Mouse (Mus musculus) midbrain, postnatal 0 days (tissue): Measurements from ENCODE around the gene Slc38a9. TPM values are rescaled to one million over a fixed set of nuclear protein-coding genes. Genes with fewer than 3 reads are reported as not detected.
A peak's percentile ranks its signal among the peaks of the same experiment; 100 is the strongest.

ENCODE experiments used
- ATAC-seq: fragments of 200-750 bp; cut with Nextera tagmentation; 2 replicates; pipeline ENCODE4 v1.8.0; 2017; ENCODE audit warnings: moderate number of reproducible peaks, mild to moderate bottlenecking, moderate TSS enrichment, moderate library complexity; ENCODE audit not compliant: low FRiP score
- DNase-seq: peaks from one replicate; pipeline ENCODE4 v3.0.0-alpha.2; 2015; ENCODE audit warnings: low spot score
- H3K27ac ChIP-seq: fragments of 300-500 bp; sonication (generic); 2 replicates; pipeline ENCODE4 v1.5.1; 2014; ENCODE audit warnings: low read depth, mild to moderate bottlenecking, low read length, mixed read lengths
- H3K27me3 ChIP-seq: fragments of 300-500 bp; sonication (generic); 2 replicates; pipeline ENCODE4 v1.6.1; 2014; ENCODE audit warnings: low read length, control low read depth, mixed read lengths; ENCODE audit not compliant: insufficient read depth
- H3K36me3 ChIP-seq: fragments of 300-500 bp; sonication (generic); 2 replicates; pipeline ENCODE4 v1.6.1; 2014; ENCODE audit warnings: low read length, control low read depth, mixed read lengths; ENCODE audit not compliant: insufficient read depth
- H3K4me1 ChIP-seq: fragments of 300-500 bp; sonication (generic); 2 replicates; pipeline ENCODE4 v1.6.1; 2014; ENCODE audit warnings: mild to moderate bottlenecking, control low read depth, antibody characterized with exemption, low read length, mixed read lengths; ENCODE audit not compliant: insufficient read depth
- H3K4me2 ChIP-seq: fragments of 300-500 bp; sonication (generic); 2 replicates; pipeline ENCODE4 v1.6.1; 2014; ENCODE audit warnings: low read depth, mild to moderate bottlenecking, low read length, mixed read lengths; ENCODE audit not compliant: poor library complexity, severe bottlenecking
- H3K4me3 ChIP-seq: fragments of 300-500 bp; sonication (generic); 2 replicates; pipeline ENCODE4 v1.5.1; 2014; ENCODE audit warnings: low read depth, mild to moderate bottlenecking, low read length, moderate library complexity
- H3K9ac ChIP-seq: fragments of 300-500 bp; sonication (generic); replicated peaks from 2 replicates; pipeline ENCODE4 v1.6.1; 2014; ENCODE audit warnings: mild to moderate bottlenecking, low read length, moderate library complexity, mixed read lengths; ENCODE audit not compliant: poor library complexity, severe bottlenecking
- H3K9me3 ChIP-seq: fragments of 300-500 bp; sonication (generic); 2 replicates; pipeline ENCODE4 v1.6.1; 2016; ENCODE audit warnings: low read length, control low read depth
- CTCF ChIP-seq: IDR thresholded peaks from 2 replicates; pipeline ENCODE4 v1.5.1; 2016; ENCODE audit warnings: antibody characterized with exemption, mild to moderate bottlenecking
- WGBS: fragments of 180-500 bp; shearing (Covaris S2); extraction: QIAGEN DNeasy Blood & Tissue Kit; methylation state at CpG from one replicate; pipeline ENCODE4 v1.1.7; 2014; 5-methylcytosine and 5-hydroxymethylcytosine counted together
- polyA plus RNA-seq: library from polyadenylated mRNA; unstranded; fragments of >200 nt; fragmentation: Nextera tagmentation; extraction: Ambion mirVana; gene quantifications from 2 replicates; pipeline ENCODE4 v1.2.1, GENCODE M21; 2015
- total RNA-seq: library from RNA; depleted of rRNA; stranded (reverse); fragments of >200 nt; gene quantifications from 2 replicates; pipeline ENCODE4 v1.2.3, GENCODE M21; 2014

The Slc38a9 gene
- total and polyA plus RNA-seq, 2 experiments from 2014 or later: 10.8 to 14.4 TPM

GRCm38 (mm10) chr13:112758546-112759090 lies 98.1 kb downstream of the Slc38a9 start:
- no peak for TF ChIP-seq CTCF
- Histone ChIP-seq H3K9me3 (no peaks in the 10 kb centered on the region), H3K36me3 (no peaks in the 10 kb centered on the region), H3K4me2 (no peak overlapping the region), H3K27ac (no peak overlapping the region), H3K27me3 (no peaks in the 10 kb centered on the region), H3K4me3 (no peak overlapping the region), H3K4me1 (no peaks in the 10 kb centered on the region), H3K9ac (no peak overlapping the region)
- 87% methylated on average over 6 of the region's 6 CpGs for WGBS
- DNase-seq: no peak
- ATAC-seq: no peak

DNA sequence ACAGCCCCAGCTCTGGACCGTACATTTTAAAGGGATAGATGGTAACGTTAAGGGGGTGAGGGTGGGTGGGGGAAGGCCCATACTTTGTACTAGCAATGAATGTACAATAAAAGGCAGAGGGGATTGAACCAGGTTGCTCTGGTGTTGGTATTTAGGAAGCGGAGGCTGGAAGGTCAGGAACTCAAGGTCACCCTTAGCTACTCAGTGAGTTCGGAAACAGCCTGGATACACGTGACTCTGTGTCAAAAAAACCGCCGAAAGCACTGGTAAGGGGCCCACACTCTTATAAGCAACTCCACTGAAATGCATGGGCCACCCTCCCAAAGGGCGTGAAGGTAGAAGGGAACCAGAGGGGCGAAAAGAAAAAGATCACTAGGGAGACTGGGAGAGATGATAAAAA lies 98.8 kb downstream of the Slc38a9 start:
- Histone ChIP-seq H3K27ac (no peak overlapping the region), H3K36me3 (no peaks in the 10 kb centered on the region), H3K4me3 (no peak overlapping the region), H3K9ac (no peak overlapping the region), H3K4me1 (no peaks in the 10 kb centered on the region), H3K27me3 (no peaks in the 10 kb centered on the region), H3K9me3 (no peaks in the 10 kb centered on the region), H3K4me2 (no peak overlapping the region)
- DNase-seq (no peak), ATAC-seq (no peak)
- 84% methylated on average over 9 of the region's 9 CpGs for WGBS
- TF ChIP-seq CTCF: no peak

- Histone ChIP-seq H3K4me2 (no peak overlapping the region), H3K9ac (no peak overlapping the region), H3K27me3 (no peaks in the 10 kb centered on the region), H3K36me3 (no peaks in the 10 kb centered on the region), H3K9me3 (no peaks in the 10 kb centered on the region), H3K4me1 (no peaks in the 10 kb centered on the region), H3K27ac (no peak overlapping the region), H3K4me3 (no peak overlapping the region)
- DNase-seq (no peak), ATAC-seq (0 out of 2 replicates have a peak, but pooled peaks have one; percentile 35)
- WGBS: 64% methylated on average over 15 of the region's 15 CpGs
- TF ChIP-seq CTCF: no peak
Measured at GRCm38 (mm10) chr13:112759777-112760537, 99.4 kb downstream of the Slc38a9 start.

DNA sequence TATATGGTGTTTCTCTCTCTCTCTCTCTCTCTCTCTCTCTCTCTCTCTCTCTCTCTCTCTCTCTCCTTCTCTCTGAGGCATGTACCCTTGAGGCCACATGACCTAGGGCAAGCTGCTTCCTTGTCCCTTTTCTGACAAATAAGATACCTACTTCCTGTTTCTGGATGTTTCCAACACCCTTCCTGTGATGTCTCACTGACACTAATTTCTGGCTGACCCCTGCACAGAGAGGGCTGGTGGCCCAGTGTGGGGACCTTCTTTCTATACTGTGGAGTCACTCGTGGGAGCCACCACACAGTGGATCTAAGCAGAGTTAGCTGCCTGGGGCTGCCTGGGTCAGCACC lies 100.0 kb downstream of the Slc38a9 start:
- WGBS: 47% methylated on average over 1 of the region's 1 CpGs
- Histone ChIP-seq H3K4me2 (no peak overlapping the region), H3K36me3 (no peaks in the 10 kb centered on the region), H3K27ac (no peak overlapping the region), H3K9ac (no peak overlapping the region), H3K4me1 (no peaks in the 10 kb centered on the region), H3K27me3 (no peaks in the 10 kb centered on the region), H3K4me3 (no peak overlapping the region), H3K9me3 (no peaks in the 10 kb centered on the region)
- DNase-seq (no peak), ATAC-seq (no peak)
- TF ChIP-seq CTCF: no peak

DNA sequence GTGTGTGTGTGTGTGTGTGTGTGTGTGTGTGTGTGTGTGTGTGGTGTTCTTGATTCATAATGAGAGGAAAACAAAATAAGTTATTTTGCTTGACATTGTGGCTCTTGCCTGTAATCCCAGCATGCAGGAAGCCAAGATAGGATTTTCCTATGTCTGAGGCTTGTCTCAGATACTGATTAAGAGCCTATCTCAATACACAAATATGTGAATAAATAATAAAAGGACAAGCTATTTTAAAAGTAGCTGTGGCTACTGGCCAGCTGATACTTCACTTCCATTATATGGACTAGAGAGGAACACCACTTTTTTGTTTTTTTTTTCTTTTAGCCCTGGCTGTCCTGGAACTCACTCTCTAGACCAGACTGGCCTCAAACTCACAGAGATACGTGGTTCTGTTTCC lies 101.2 kb downstream of the Slc38a9 start:
- Histone ChIP-seq H3K4me1 (no peaks in the 10 kb centered on the region), H3K27ac (no peak overlapping the region), H3K9ac (no peak overlapping the region), H3K36me3 (no peaks in the 10 kb centered on the region), H3K27me3 (no peaks in the 10 kb centered on the region), H3K9me3 (peaks cover 7% of the 10 kb centered on the region; the same call in 1 of the 2 replicates), H3K4me3 (no peak overlapping the region), H3K4me2 (no peak overlapping the region)
- DNase-seq (no peak), ATAC-seq (no peak)
- no peak for TF ChIP-seq CTCF
- 78% methylated on average over 1 of the region's 1 CpGs for WGBS

DNA sequence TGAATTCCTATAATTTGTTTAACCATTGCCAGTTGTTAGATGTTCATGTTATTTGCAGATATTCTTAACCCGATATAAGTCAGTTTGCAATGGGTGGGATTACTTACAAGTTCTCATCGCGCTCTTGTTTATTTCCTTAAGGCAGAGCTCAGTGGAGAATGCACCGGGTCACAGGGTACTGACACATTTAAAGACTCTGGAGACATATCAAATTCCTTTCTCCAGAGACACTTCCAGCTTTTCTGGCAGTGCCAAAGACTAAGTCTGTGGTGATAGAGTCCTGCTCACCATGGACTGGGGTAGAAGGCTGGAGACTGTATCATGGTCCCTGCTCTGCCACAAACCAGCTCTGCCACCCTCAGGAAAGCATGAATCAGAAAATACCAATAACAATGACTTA lies 102.0 kb downstream of the Slc38a9 start:
- no peak overlapping the region for H3K27ac ChIP-seq
- peaks cover 13% of the 10 kb centered on the region for H3K9me3 ChIP-seq
- no peak overlapping the region for H3K4me2 ChIP-seq
- no peak overlapping the region for H3K9ac ChIP-seq
- DNase-seq: no peak
- 85% methylated on average over 4 of the region's 4 CpGs for WGBS
- no peak for TF ChIP-seq CTCF
- no peaks in the 10 kb centered on the region for H3K4me1 ChIP-seq
- H3K27me3 ChIP-seq: no peaks in the 10 kb centered on the region
- no peaks in the 10 kb centered on the region for H3K36me3 ChIP-seq
- H3K4me3 ChIP-seq: no peak overlapping the region
- no peak for ATAC-seq
